14 mouse cellular contexts compared by ENCODE assay signal in the genomic region with DNA sequence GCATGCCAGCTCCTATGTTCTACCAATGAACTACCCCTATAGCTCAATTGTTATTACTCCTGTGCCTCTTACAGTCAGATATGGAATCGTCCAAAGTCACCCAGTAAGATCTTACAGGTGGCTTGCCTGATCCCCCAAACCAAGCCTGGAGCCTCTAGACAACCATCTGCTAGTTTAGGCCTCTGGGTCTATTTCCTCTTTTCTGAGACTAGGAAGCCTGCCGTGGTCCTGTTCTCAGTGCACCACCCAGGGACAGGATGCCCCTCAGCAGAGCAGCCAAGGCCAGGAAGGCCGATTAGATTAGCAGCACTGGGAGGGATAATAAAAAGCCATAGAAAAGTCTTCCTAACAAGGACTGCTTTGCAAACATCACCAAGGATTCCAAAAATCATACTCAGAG. TPM values are rescaled to one million over a fixed set of nuclear protein-coding genes. Genes with fewer than 3 reads are reported as not detected.
DNase-seq lines count a peak whose midpoint lies in the region; ATAC-seq and TF ChIP-seq lines count a peak whose summit lies in the region.
"Had no signal": no experiment of that assay in that cellular context is flagged by ENCODE, and none has a peak within 500 bp of the region (broad histone marks: within the 10 kb centered on the region; RNA-seq: fewer than 3 reads in every experiment).

No protein-coding gene starts in this region.

- H3K4me2 ChIP-seq in heart, embryonic 15.5 days = no peak overlapping the region
- 0 out of 2 replicates have a peak overlapping the region, but pooled peaks have one; percentile 61 for H3K4me2 ChIP-seq in neural tube, embryonic 15.5 days
- no peak overlapping the region for H3K4me2 ChIP-seq in liver, postnatal 0 days (ENCODE audit: low read depth, low read length)

- H3K36me3 ChIP-seq in heart, embryonic 15.5 days = no peaks in the 10 kb centered on the region
- H3K36me3 ChIP-seq in neural tube, embryonic 15.5 days = peaks cover 10% of the 10 kb centered on the region; the same call in 1 of the 2 replicates
- H3K36me3 ChIP-seq in liver, postnatal 0 days (replicated peaks; ENCODE audit: insufficient read depth, low read length) = no peaks in the 10 kb centered on the region
- no peaks in the 10 kb centered on the region for H3K36me3 ChIP-seq in thymus, adult 2 months (ENCODE audit: control insufficient read depth, insufficient read depth, low read length)

- peak overlapping the region; percentile 3; the same call in 1 of the 2 replicates for H3K27ac ChIP-seq in heart, embryonic 15.5 days
- no peak overlapping the region for H3K27ac ChIP-seq in neural tube, embryonic 15.5 days (replicated peaks)
- H3K27ac ChIP-seq in bone marrow macrophage, adult 2 months (ENCODE audit: insufficient read depth, low read depth, low read length) = peak overlapping the region; percentile 92
- no peak overlapping the region for H3K27ac ChIP-seq in liver, postnatal 0 days (ENCODE audit: low read depth)
- no peak overlapping the region for H3K27ac ChIP-seq in thymus, adult 2 months (ENCODE audit: control insufficient read depth, insufficient read depth, low read length)

- 72% methylated on average over 3 of the region's 3 CpGs for WGBS in heart, embryonic 15.5 days
- WGBS in neural tube, embryonic 15.5 days = 90% methylated on average over 3 of the region's 3 CpGs
- WGBS in liver, postnatal 0 days (ENCODE audit: insufficient replicate concordance) = 30% methylated on average over 3 of the region's 3 CpGs
- 31% methylated on average over 3 of the region's 3 CpGs for WGBS in thymus, adult 2 months

- H3K4me3 ChIP-seq in heart, embryonic 15.5 days = no peak overlapping the region
- H3K4me3 ChIP-seq in neural tube, embryonic 15.5 days (replicated peaks) = no peak overlapping the region
- no peak overlapping the region for H3K4me3 ChIP-seq in bone marrow macrophage, adult 2 months (ENCODE audit: insufficient read depth, low read length)
- H3K4me3 ChIP-seq in liver, postnatal 0 days (ENCODE audit: low read depth, low read length) = no peak overlapping the region
- H3K4me3 ChIP-seq in thymus, adult 2 months (ENCODE audit: control insufficient read depth, insufficient read depth, low read length) = no peak overlapping the region

- H3K9me3 ChIP-seq in heart, embryonic 15.5 days (replicated peaks) = no peaks in the 10 kb centered on the region
- H3K9me3 ChIP-seq in neural tube, embryonic 15.5 days (replicated peaks) = no peaks in the 10 kb centered on the region
- H3K9me3 ChIP-seq in liver, postnatal 0 days (ENCODE audit: low read length) = no peaks in the 10 kb centered on the region
- H3K9me3 ChIP-seq: limb, embryonic 15.5 days had no signal

- TF ChIP-seq CTCF in bone marrow macrophage, adult 2 months (IDR thresholded peaks at IDR 0.05; ENCODE audit: low read depth, low read length) = no peak
- TF ChIP-seq CTCF in liver, postnatal 0 days (IDR thresholded peaks at IDR 0.05; ENCODE audit: low read depth) = no peak
- no peak for TF ChIP-seq CTCF in thymus, adult 2 months (IDR thresholded peaks at IDR 0.05; ENCODE audit: borderline replicate concordance, control insufficient read depth, extremely low read depth, insufficient read depth, low read length, poor library complexity)

- TF ChIP-seq POLR2A in bone marrow macrophage, adult 2 months (IDR thresholded peaks at IDR 0.05; ENCODE audit: borderline replicate concordance, low read depth, low read length) = no peak
- no peak for TF ChIP-seq POLR2A in thymus, adult 2 months (IDR thresholded peaks at IDR 0.05; ENCODE audit: control insufficient read depth, extremely low read depth, insufficient read depth, low read length, poor library complexity)

- intact Hi-C loops in heart, postnatal 10 days (cut with DNase I) = loop anchor here (2.0 kb wide), 1 partner anchor 13 kb away; no protein-coding TSS in a partner anchor

- DNase-seq in heart, postnatal 10 days = no peak
- DNase-seq in neural tube, embryonic 10.5 days (ENCODE audit: extremely low spot score, low spot score) = no peak
- no peak for DNase-seq in liver, postnatal 0 days
- no peak for DNase-seq in T-cell, adult 2 months (ENCODE audit: low spot score)
- DNase-seq in thymus, adult 2 months = no peak
- DNase-seq: adrenal gland, postnatal 36 days; gastrocnemius, postnatal 14 days; lung, postnatal 14 days; right cerebral cortex, postnatal 4 days; thymus, postnatal 14 days had no signal

- 0 out of 2 replicates have a peak, but pooled peaks cover 3% of the 10 kb centered on the region for H3K27me3 ChIP-seq in heart, embryonic 15.5 days
- no peaks in the 10 kb centered on the region for H3K27me3 ChIP-seq in neural tube, embryonic 15.5 days (replicated peaks)
- H3K27me3 ChIP-seq in liver, postnatal 0 days (ENCODE audit: insufficient read depth, low read length) = no peaks in the 10 kb centered on the region; the same call in 1 of the 2 replicates
- H3K27me3 ChIP-seq in thymus, adult 2 months (ENCODE audit: control insufficient read depth, insufficient read depth, low read length) = no peaks in the 10 kb centered on the region
- H3K27me3 ChIP-seq: limb, embryonic 15.5 days had no signal

- no peak for ATAC-seq in heart, embryonic 15.5 days (replicated peaks; ENCODE audit: insufficient number of reproducible peaks, insufficient read depth, low FRiP score, low read depth)
- ATAC-seq in neural tube, embryonic 15.5 days (ENCODE audit: low FRiP score) = no peak
- ATAC-seq in liver, postnatal 0 days = no peak

- no peak overlapping the region for H3K9ac ChIP-seq in heart, embryonic 15.5 days
- no peak overlapping the region for H3K9ac ChIP-seq in neural tube, embryonic 15.5 days (replicated peaks)
- no peak overlapping the region for H3K9ac ChIP-seq in liver, postnatal 0 days (replicated peaks)
- H3K9ac ChIP-seq: limb, embryonic 15.5 days had no signal

- 0 out of 2 replicates have a peak, but pooled peaks cover 6% of the 10 kb centered on the region for H3K4me1 ChIP-seq in heart, embryonic 15.5 days (replicated peaks)
- peaks cover 12% of the 10 kb centered on the region for H3K4me1 ChIP-seq in neural tube, embryonic 15.5 days
- H3K4me1 ChIP-seq in bone marrow macrophage, adult 2 months (ENCODE audit: control insufficient read depth, insufficient read depth, low read length) = peaks cover 18% of the 10 kb centered on the region
- peaks cover 9% of the 10 kb centered on the region for H3K4me1 ChIP-seq in liver, postnatal 0 days (ENCODE audit: insufficient read depth)
- 0 out of 2 replicates have a peak, but pooled peaks cover 5% of the 10 kb centered on the region for H3K4me1 ChIP-seq in thymus, adult 2 months (replicated peaks; ENCODE audit: control insufficient read depth, insufficient read depth, low read length)

- TF ChIP-seq EP300 in liver, postnatal 0 days (IDR thresholded peaks at IDR 0.05; ENCODE audit: low read depth) = 0 out of 2 replicates have a peak, but pooled peaks have one; percentile 29

RNA-seq across cellular contexts. Expression of gene Wdr34, which starts 1.1 kb away (rescaled TPM):
- 18.7 and 25.0 TPM in 2 replicates for polyA plus RNA-seq in heart, embryonic 15.5 days (2015; fragmentation: Nextera tagmentation; extraction: Ambion mirVana)
- total RNA-seq in heart, postnatal 10 days (2021) = 10 to 100 TPM in 1 of 2 experiments, 1 to 10 TPM in 1; 9.1 to 11.6 TPM
- 63.0 and 72.9 TPM in 2 replicates for polyA plus RNA-seq in neural tube, embryonic 15.5 days (2015; fragmentation: Nextera tagmentation; extraction: Ambion mirVana)
- 8.2 TPM in 2 replicates for polyA plus RNA-seq in bone marrow macrophage, adult 2 months (2012; ENCODE audit: insufficient read depth, insufficient read length, missing spikeins)
- polyA plus RNA-seq in liver, postnatal 0 days (2015; fragmentation: Nextera tagmentation; extraction: Ambion mirVana) = 5.8 and 6.6 TPM in 2 replicates
- polyA plus RNA-seq in thymus, adult 2 months (2012; rRNA removed) = 18.3 and 23.1 TPM in 2 replicates

RNA-seq across cellular contexts. Expression of gene Set, which starts 7.3 kb away (rescaled TPM):
- polyA plus RNA-seq in heart, embryonic 15.5 days (2015; fragmentation: Nextera tagmentation; extraction: Ambion mirVana) = 194 and 206 TPM in 2 replicates
- 100 to 1,000 TPM; 131 to 149 TPM for total RNA-seq in heart, postnatal 10 days (2021)
- polyA plus RNA-seq in neural tube, embryonic 15.5 days (2015; fragmentation: Nextera tagmentation; extraction: Ambion mirVana) = 285 and 330 TPM in 2 replicates
- 167 and 173 TPM in 2 replicates for polyA plus RNA-seq in bone marrow macrophage, adult 2 months (2012; ENCODE audit: insufficient read depth, insufficient read length, missing spikeins)
- polyA plus RNA-seq in liver, postnatal 0 days (2015; fragmentation: Nextera tagmentation; extraction: Ambion mirVana) = 115 and 116 TPM in 2 replicates
- polyA plus RNA-seq in thymus, adult 2 months (2012; rRNA removed) = 71.7 and 103 TPM in 2 replicates

RNA-seq across cellular contexts. Expression of gene Pkn3, which starts 27.7 kb away (rescaled TPM):
- 11.0 and 11.1 TPM in 2 replicates for polyA plus RNA-seq in heart, embryonic 15.5 days (2015; fragmentation: Nextera tagmentation; extraction: Ambion mirVana)
- total RNA-seq in heart, postnatal 10 days (2021) = 10 to 100 TPM; 11.4 to 12.9 TPM
- 2.0 and 3.1 TPM in 2 replicates for polyA plus RNA-seq in neural tube, embryonic 15.5 days (2015; fragmentation: Nextera tagmentation; extraction: Ambion mirVana)
- 6.6 and 7.2 TPM in 2 replicates for polyA plus RNA-seq in bone marrow macrophage, adult 2 months (2012; ENCODE audit: insufficient read depth, insufficient read length, missing spikeins)
- polyA plus RNA-seq in liver, postnatal 0 days (2015; fragmentation: Nextera tagmentation; extraction: Ambion mirVana) = 0.75 and 1.0 TPM in 2 replicates
- 8.0 and 8.8 TPM in 2 replicates for polyA plus RNA-seq in thymus, adult 2 months (2012; rRNA removed)

RNA-seq across cellular contexts. Expression of gene Zdhhc12, which starts 43.6 kb away (rescaled TPM):
- 25.8 and 31.3 TPM in 2 replicates for polyA plus RNA-seq in heart, embryonic 15.5 days (2015; fragmentation: Nextera tagmentation; extraction: Ambion mirVana)
- 1 to 10 TPM; 7.5 to 7.8 TPM for total RNA-seq in heart, postnatal 10 days (2021)
- polyA plus RNA-seq in neural tube, embryonic 15.5 days (2015; fragmentation: Nextera tagmentation; extraction: Ambion mirVana) = 31.6 and 33.6 TPM in 2 replicates
- polyA plus RNA-seq in bone marrow macrophage, adult 2 months (2012; ENCODE audit: insufficient read depth, insufficient read length, missing spikeins) = 23.7 and 28.2 TPM in 2 replicates
- polyA plus RNA-seq in liver, postnatal 0 days (2015; fragmentation: Nextera tagmentation; extraction: Ambion mirVana) = 25.1 and 27.0 TPM in 2 replicates
- polyA plus RNA-seq in thymus, adult 2 months (2012; rRNA removed) = 146 and 160 TPM in 2 replicates

Comparison
In these comparisons a context has a peak if more than half of its experiments do, and no peak if none do; other contexts are left out.
1. H3K27ac ChIP-seq: peak in heart, embryonic 15.5 days (single experiment) and bone marrow macrophage, adult 2 months (single experiment); none in neural tube, embryonic 15.5 days (single experiment), liver, postnatal 0 days (single experiment) and thymus, adult 2 months (single experiment).